Mouse (Mus musculus) B cell, adult (primary cell): ENCODE measurements around the gene 5530400C23Rik. TPM values are rescaled to one million over a fixed set of nuclear protein-coding genes. Genes with fewer than 3 reads are reported as not detected.

Experiments used
- total RNA-seq: library from RNA; stranded (reverse); gene quantifications from 4 replicates; pipeline ENCODE4 v1.2.4, GENCODE M21; 2023; ENCODE audit not compliant: inconsistent age

The 5530400C23Rik gene
- total RNA-seq = not detected in 4 replicates

GRCm38 (mm10) chr6:133291916-133292315 is at the start of gene 5530400C23Rik:
Gene 5530400C23Rik, plus strand, starts transcription at chr6:133292216.

Other genes with a start within 250 kb of the 5530400C23Rik start
- not detected in 4 replicates for gene Tas2r140, start 236.4 kb upstream of the 5530400C23Rik start, total RNA-seq
- gene Smim10l1, start 187.3 kb upstream of the 5530400C23Rik start, total RNA-seq = 12.1 to 15.5 TPM (median 12.8 TPM) in 4 replicates